Mouse (Mus musculus): ENCODE results near the gene Prh1.
"Not testable (repeated sequence)": the region's sequence is repeated elsewhere in the genome, so short reads cannot be mapped to it uniquely, and the experiment has no call there.

The Prh1 gene

DNA sequence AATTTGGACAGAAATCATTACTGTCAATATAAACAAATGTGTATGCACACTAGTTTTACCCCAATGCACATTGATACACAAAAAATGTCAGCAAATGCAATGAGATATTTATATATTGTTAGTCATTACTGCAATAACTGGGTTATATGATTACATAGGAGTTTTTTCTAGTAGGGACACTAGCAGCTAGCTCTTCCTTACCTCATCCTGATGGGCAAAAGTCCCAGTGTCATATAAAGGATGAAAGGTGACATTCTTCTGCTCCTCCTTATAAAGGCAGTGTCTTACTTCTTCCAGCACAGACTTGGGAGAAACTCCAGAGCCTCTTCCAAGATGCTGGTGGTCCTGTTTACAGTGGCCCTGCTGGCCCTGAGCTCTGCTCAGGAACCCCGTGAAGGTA is at the start of gene Prh1:
TSS of gene Prh1 (plus strand) at position 301 of the 400 bp plus-strand sequence.
- not testable (repeated sequence) for DNase-seq

DNA sequence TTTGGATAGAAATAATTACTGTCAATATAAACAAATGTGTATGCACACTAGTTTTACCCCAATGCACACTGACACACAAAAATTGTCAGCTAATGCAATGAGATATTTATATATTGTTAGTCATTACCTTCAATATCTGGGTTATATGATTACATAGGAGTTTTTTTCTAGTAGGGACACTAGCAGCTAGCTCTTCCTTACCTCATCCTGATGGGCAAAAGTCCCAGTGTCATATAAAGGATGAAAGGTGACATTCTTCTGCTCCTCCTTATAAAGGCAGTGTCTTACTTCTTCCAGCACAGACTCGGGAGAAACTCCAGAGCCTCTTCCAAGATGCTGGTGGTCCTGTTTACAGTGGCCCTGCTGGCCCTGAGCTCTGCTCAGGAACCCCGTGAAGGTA is 26.0 kb downstream of the Prh1 start, which contains the start of gene Prp2:
TSS of gene Prp2 (plus strand) at position 301 of the 400 bp plus-strand sequence.
- DNase-seq: not testable (repeated sequence)
